Mouse (Mus musculus) ES-Bruce4 (cell line): ENCODE measurements around the gene Gpx4. TPM values are rescaled to one million over a fixed set of nuclear protein-coding genes. Genes with fewer than 3 reads are reported as not detected.

ENCODE experiments used
- H3K27ac ChIP-seq: 2 replicates; pipeline ENCODE4 v1.5.1; 2012; ENCODE audit warnings: low read length, inconsistent platforms; ENCODE audit not compliant: insufficient read depth
- H3K27me3 ChIP-seq: 2 replicates; pipeline ENCODE4 v1.6.1; 2012; ENCODE audit warnings: mild to moderate bottlenecking, low read length, inconsistent platforms; ENCODE audit not compliant: control insufficient read depth, poor library complexity, insufficient read depth, severe bottlenecking
- H3K36me3 ChIP-seq: 2 replicates; pipeline ENCODE4 v1.6.1; 2012; ENCODE audit warnings: inconsistent platforms, mild to moderate bottlenecking, low read length, moderate library complexity; ENCODE audit not compliant: control insufficient read depth, poor library complexity, insufficient read depth, severe bottlenecking
- H3K4me1 ChIP-seq: one replicate; pipeline ENCODE4 v1.8.1; 2011; ENCODE audit warnings: low read length; ENCODE audit not compliant: control insufficient read depth, insufficient read depth
- H3K4me3 ChIP-seq: 2 replicates; pipeline ENCODE4 v1.5.1; 2011; ENCODE audit warnings: low read depth, mild to moderate bottlenecking, low read length
- H3K9ac ChIP-seq: 2 replicates; pipeline ENCODE4 v1.6.1; 2012; ENCODE audit warnings: low read depth, mild to moderate bottlenecking, inconsistent platforms; ENCODE audit not compliant: poor library complexity, severe bottlenecking
- H3K9me3 ChIP-seq: replicated peaks from 2 replicates; pipeline ENCODE4 v1.6.1; 2012; ENCODE audit warnings: mild to moderate bottlenecking, low read length, inconsistent platforms; ENCODE audit not compliant: control insufficient read depth, poor library complexity, insufficient read depth, severe bottlenecking
- CTCF ChIP-seq: IDR thresholded peaks from one replicate; pipeline ENCODE4 v1.8.1; 2011; ENCODE audit warnings: low read depth, low read length
- EP300 ChIP-seq: IDR thresholded peaks from 2 replicates; pipeline ENCODE4 v1.6.1; 2011; ENCODE audit warnings: low read depth, low read length; ENCODE audit not compliant: insufficient read depth
- POLR2A ChIP-seq: IDR thresholded peaks from one replicate; pipeline ENCODE4 v1.8.1; 2011; ENCODE audit warnings: low read length; ENCODE audit not compliant: insufficient read depth
- polyA plus RNA-seq: library from polyadenylated mRNA; stranded (reverse); fragments of >200 nt; gene quantifications from 2 replicates; pipeline ENCODE4 v1.2.4, GENCODE M21; 2011; ENCODE audit warnings: low read depth; ENCODE audit not compliant: missing spikeins, insufficient read depth, insufficient read length

Gene Gpx4
- polyA plus RNA-seq, 1 experiment = 479 TPM

DNA sequence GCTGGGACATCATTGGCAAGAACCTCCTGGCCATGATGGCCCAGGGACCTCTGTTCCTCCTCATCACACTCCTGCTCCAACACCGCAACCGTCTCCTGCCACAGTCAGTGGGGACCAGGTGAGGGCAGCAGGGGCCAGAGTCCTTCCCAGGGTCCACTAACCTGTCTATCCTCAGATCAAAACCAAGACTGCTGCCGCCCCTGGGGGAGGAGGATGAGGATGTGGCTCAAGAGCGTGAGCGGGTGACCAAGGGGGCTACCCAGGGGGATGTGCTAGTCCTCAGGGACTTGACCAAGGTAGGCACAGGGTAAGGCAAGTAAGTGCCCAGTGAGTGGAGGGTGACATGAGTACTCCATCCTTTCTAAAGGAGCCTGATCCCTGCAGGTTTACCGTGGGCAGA, 35.2 kb upstream of the Gpx4 start:
- Histone ChIP-seq H3K9me3 (no peaks in the 10 kb centered on the region; the same call in 1 of the 2 replicates), H3K4me1 (peaks cover 4% of the 10 kb centered on the region), H3K27ac (no peak overlapping the region), H3K9ac (no peak overlapping the region), H3K36me3 (no peaks in the 10 kb centered on the region), H3K4me3 (no peak overlapping the region), H3K27me3 (no peaks in the 10 kb centered on the region)
- no peak for TF ChIP-seq CTCF
- TF ChIP-seq EP300 = no peak
- TF ChIP-seq POLR2A = no peak

DNA sequence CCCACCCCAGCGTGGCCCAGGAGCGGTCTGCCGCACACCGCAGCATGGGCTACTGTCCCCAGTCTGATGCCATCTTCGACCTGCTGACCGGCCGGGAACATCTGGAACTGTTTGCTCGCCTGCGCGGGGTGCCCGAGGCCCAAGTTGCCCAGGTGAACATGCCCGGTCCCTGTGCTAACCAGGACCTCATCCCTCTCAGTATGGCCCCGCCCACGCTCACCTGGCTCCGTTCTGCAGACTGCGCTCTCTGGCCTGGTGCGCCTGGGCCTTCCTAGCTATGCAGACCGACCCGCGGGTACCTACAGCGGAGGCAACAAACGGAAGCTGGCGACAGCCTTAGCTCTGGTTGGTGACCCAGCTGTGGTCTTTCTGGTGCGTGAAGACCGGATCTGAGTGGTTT, 33.4 kb upstream of the Gpx4 start:
- Histone ChIP-seq H3K9me3 (no peaks in the 10 kb centered on the region; the same call in 1 of the 2 replicates), H3K4me3 (peak overlapping the region; percentile 29), H3K4me1 (peaks cover 5% of the 10 kb centered on the region), H3K27ac (no peak overlapping the region), H3K27me3 (no peaks in the 10 kb centered on the region), H3K9ac (peak overlapping the region; percentile 6; the same call in 1 of the 2 replicates), H3K36me3 (no peaks in the 10 kb centered on the region)
- TF ChIP-seq CTCF = no peak
- no peak for TF ChIP-seq POLR2A
- TF ChIP-seq EP300 = no peak

- Histone ChIP-seq H3K4me1 (peaks cover 5% of the 10 kb centered on the region), H3K9me3 (no peaks in the 10 kb centered on the region; the same call in 1 of the 2 replicates), H3K27me3 (no peaks in the 10 kb centered on the region), H3K9ac (no peak overlapping the region), H3K4me3 (peak overlapping the region; percentile 29), H3K27ac (no peak overlapping the region), H3K36me3 (no peaks in the 10 kb centered on the region)
- no peak for TF ChIP-seq EP300
- no peak for TF ChIP-seq POLR2A
- TF ChIP-seq CTCF = no peak
Observed at GRCm38 (mm10) chr10:80014484-80015290, 32.3 kb upstream of the Gpx4 start.

- Histone ChIP-seq H3K4me3 (no peak overlapping the region), H3K36me3 (no peaks in the 10 kb centered on the region), H3K9ac (no peak overlapping the region), H3K27me3 (no peaks in the 10 kb centered on the region), H3K27ac (no peak overlapping the region), H3K9me3 (no peaks in the 10 kb centered on the region), H3K4me1 (peaks cover 5% of the 10 kb centered on the region)
- TF ChIP-seq EP300 (no peak), CTCF (no peak), POLR2A (no peak)
Observed at GRCm38 (mm10) chr10:80015583-80015982, 31.4 kb upstream of the Gpx4 start.

GRCm38 (mm10) chr10:80016511-80016910, 30.5 kb upstream of the Gpx4 start, which contains the start of gene Arhgap45:
Gene Arhgap45, plus strand, starts transcription at chr10:80016653.
- Histone ChIP-seq H3K9ac (no peak within 1 kb of the TSS), H3K4me3 (no peak within 1 kb of the TSS), H3K9me3 (no peaks in the 10 kb centered on the region), H3K4me1 (peaks cover 8% of the 10 kb centered on the region), H3K36me3 (no peaks in the 10 kb centered on the region), H3K27ac (no peak within 1 kb of the TSS), H3K27me3 (no peaks in the 10 kb centered on the region)
- TF ChIP-seq EP300 (no peak), CTCF (no peak), POLR2A (no peak)

DNA sequence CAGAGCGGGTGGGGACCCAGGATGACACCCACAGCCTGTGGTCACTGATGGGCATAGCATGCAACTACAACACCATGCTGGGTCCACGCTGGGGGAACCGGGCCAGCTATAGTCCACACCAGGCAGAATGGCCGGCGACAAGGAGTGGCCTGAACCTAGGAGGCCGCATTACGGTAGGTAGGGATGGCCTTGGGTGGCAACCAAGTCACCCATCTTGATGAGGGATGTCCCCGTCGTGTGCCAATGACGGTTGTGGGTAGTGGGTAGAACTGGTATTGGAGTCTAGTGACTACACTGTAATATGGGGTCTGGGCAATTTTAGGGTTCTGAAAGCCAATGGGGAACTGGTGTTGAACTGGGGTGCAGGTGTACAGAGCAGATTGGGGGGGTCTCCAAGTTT, 30.0 kb upstream of the Gpx4 start:
- TF ChIP-seq POLR2A (no peak), CTCF (no peak), EP300 (no peak)
- H3K4me1 ChIP-seq = peaks cover 8% of the 10 kb centered on the region
- H3K9me3 ChIP-seq = no peaks in the 10 kb centered on the region
- no peak overlapping the region for H3K27ac ChIP-seq
- no peaks in the 10 kb centered on the region for H3K27me3 ChIP-seq
- H3K4me3 ChIP-seq = no peak overlapping the region
- no peaks in the 10 kb centered on the region for H3K36me3 ChIP-seq
- no peak overlapping the region for H3K9ac ChIP-seq
